Mouse (Mus musculus): Measurements from ENCODE around the gene Opalin. TPM values are rescaled to one million over a fixed set of nuclear protein-coding genes. Genes with fewer than 3 reads are reported as not detected.
A peak's percentile ranks its signal among the peaks of the same experiment; 100 is the strongest.

Gene Opalin
- not detected for total RNA-seq (2021)
- long read RNA-seq, experiment 1: 0 reads
- long read RNA-seq, experiment 2: 0 reads

GRCm38 (mm10) chr19:41076906-41077305 lies at the start of gene Opalin:
TSS of gene Opalin (minus strand) at chr19:41077113.
- DNase-seq: no peak
- Histone ChIP-seq H3K27ac (no peak within 1 kb of the TSS), H3K4me3 (no peak within 1 kb of the TSS)
- intact Hi-C loops (cut with DNase I): no loop called here
- no peak for TF ChIP-seq CTCF (IDR thresholded peaks at IDR 0.05)

- DNase-seq: no peak
- Histone ChIP-seq H3K4me3 (no peak overlapping the region), H3K27ac (no peak overlapping the region)
- TF ChIP-seq CTCF (IDR thresholded peaks at IDR 0.05): no peak
- intact Hi-C loops (cut with DNase I): no loop called here
Observed at GRCm38 (mm10) chr19:41123009-41123408, 46.1 kb upstream of the Opalin start.

- intact Hi-C loops (cut with DNase I): no loop called here
- H3K4me3 ChIP-seq: no peak overlapping the region
Observed at GRCm38 (mm10) chr19:41119924-41120323, 43.0 kb upstream of the Opalin start.

GRCm38 (mm10) chr19:41118346-41118745 lies 41.4 kb upstream of the Opalin start:
- intact Hi-C loops (cut with DNase I): no loop called here

More at GRCm38 (mm10) chr19:41119924-41120323, 43.0 kb upstream of the Opalin start:
- DNase-seq: no peak
- TF ChIP-seq CTCF (IDR thresholded peaks at IDR 0.05): no peak
- no peak overlapping the region for H3K27ac ChIP-seq

DNA sequence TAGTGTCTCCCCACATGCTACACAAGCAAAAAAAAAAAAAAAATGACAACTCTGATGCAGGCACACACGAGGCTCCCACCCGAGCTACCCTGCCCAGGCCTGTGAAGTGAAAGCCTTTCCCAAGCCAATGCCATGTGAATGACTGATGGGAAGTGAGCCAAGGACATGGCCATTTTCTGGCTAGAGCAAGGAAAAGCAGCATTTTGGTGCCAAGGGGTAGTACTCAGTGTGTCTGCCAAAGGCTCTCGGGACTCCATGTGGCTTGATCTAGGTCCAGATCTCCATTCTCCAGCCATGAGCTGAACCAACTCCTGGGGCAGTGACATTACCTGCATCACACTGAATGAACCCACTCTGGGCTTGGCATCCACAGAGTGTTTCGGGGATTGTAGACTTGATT lies 40.4 kb upstream of the Opalin start:
- no peak overlapping the region for H3K4me3 ChIP-seq
- DNase-seq: no peak
- intact Hi-C loops (cut with DNase I): no loop called here
- H3K27ac ChIP-seq: no peak overlapping the region
- no peak for TF ChIP-seq CTCF (IDR thresholded peaks at IDR 0.05)

More at GRCm38 (mm10) chr19:41118346-41118745, 41.4 kb upstream of the Opalin start:
- TF ChIP-seq CTCF (IDR thresholded peaks at IDR 0.05): no peak
- Histone ChIP-seq H3K4me3 (no peak overlapping the region), H3K27ac (no peak overlapping the region)
- no peak for DNase-seq

GRCm38 (mm10) chr19:41114611-41115010 lies 37.7 kb upstream of the Opalin start:
- H3K4me3 ChIP-seq: no peak overlapping the region
- intact Hi-C loops (cut with DNase I): no loop called here

GRCm38 (mm10) chr19:41113911-41114531 lies 37.1 kb upstream of the Opalin start:
- no peak for TF ChIP-seq CTCF (IDR thresholded peaks at IDR 0.05)
- intact Hi-C loops (cut with DNase I): no loop called here
- no peak for DNase-seq
- no peak overlapping the region for H3K27ac ChIP-seq
- no peak overlapping the region for H3K4me3 ChIP-seq

More at GRCm38 (mm10) chr19:41114611-41115010, 37.7 kb upstream of the Opalin start:
- no peak overlapping the region for H3K27ac ChIP-seq
- TF ChIP-seq CTCF (IDR thresholded peaks at IDR 0.05): no peak
- DNase-seq: no peak

- Histone ChIP-seq H3K27ac (no peak overlapping the region), H3K4me3 (no peak overlapping the region)
- intact Hi-C loops (cut with DNase I): no loop called here
- no peak for TF ChIP-seq CTCF (IDR thresholded peaks at IDR 0.05)
- DNase-seq: no peak
Observed at GRCm38 (mm10) chr19:41112609-41113008, 35.7 kb upstream of the Opalin start.

DNA sequence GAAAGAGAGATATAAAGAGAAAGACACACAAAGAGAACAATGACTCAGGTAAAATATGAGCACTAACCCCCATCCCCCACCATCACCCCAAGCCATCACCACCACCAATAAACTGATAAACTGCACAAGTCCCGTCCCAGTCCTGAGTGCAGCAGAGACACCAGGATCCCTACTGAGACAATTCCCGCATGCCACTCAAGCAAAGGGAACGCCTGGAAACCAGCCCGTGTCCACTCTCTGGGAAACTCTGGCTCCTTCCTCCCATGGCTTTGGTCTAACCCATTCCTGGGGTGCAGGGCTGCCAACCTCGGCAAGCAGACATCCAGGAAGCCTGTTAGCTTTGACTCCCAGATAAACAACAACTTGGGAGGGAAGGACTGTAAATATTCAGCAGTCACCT lies 33.1 kb upstream of the Opalin start:
- TF ChIP-seq CTCF (IDR thresholded peaks at IDR 0.05): no peak
- DNase-seq: no peak
- Histone ChIP-seq H3K4me3 (no peak overlapping the region), H3K27ac (no peak overlapping the region)
- intact Hi-C loops (cut with DNase I): loop anchor here (5.0 kb wide), 1 partner anchor 132 kb away; no protein-coding TSS in a partner anchor

GRCm38 (mm10) chr19:41109496-41109895 lies 32.6 kb upstream of the Opalin start:
- Histone ChIP-seq H3K4me3 (no peak overlapping the region), H3K27ac (no peak overlapping the region)
- no peak for TF ChIP-seq CTCF (IDR thresholded peaks at IDR 0.05)
- DNase-seq: peak; percentile 26
- intact Hi-C loops (cut with DNase I): loop anchor here (5.0 kb wide), 1 partner anchor 133 kb away; no protein-coding TSS in a partner anchor

DNA sequence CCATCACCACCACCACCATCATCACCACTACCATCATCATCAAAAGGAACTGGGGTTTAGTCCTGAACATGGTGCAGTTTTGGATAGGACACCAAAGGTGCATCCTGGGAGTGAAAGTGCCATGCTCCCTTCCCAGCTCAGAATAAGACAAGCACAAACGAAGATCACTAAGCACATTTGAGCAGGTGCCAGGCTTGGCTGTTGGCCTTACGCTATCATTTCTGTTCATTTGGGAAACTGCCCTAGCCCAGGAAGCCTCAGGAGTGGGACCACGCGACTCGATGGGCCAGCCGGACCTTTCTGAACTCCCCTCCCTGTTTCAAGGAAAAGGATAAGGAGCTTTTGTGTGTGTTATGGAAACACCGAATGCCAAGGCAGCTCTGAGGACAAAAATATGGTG lies 31.8 kb upstream of the Opalin start:
- Histone ChIP-seq H3K27ac (no peak overlapping the region), H3K4me3 (no peak overlapping the region)
- TF ChIP-seq CTCF (IDR thresholded peaks at IDR 0.05): no peak
- DNase-seq: peak; percentile 44
- intact Hi-C loops (cut with DNase I): loop anchor here (5.0 kb wide), 1 partner anchor 134 kb away; no protein-coding TSS in a partner anchor

DNA sequence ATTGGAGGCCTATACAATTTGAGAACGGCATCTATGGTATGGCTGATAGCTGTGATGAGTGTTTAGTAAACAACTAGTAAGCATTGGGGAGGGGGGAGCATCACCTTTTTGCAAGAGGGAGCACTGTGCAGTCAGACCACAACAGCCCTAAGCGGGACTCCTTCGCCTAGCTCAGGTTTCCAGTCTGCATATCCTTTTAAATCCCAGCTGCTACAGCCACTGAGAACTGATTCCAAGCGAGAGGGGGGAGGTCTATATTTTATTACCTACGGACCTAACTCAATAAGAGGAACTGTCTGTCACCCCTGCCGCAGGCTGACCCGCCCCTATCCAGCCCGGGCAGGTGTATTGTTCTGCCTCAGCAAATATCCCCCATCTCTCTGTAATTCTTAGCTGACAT lies 30.6 kb upstream of the Opalin start:
- no peak for DNase-seq
- intact Hi-C loops (cut with DNase I): loop anchor here (5.0 kb wide), 1 partner anchor 135 kb away; no protein-coding TSS in a partner anchor
- no peak for TF ChIP-seq CTCF (IDR thresholded peaks at IDR 0.05)

GRCm38 (mm10) chr19:41104922-41105321 lies 28.0 kb upstream of the Opalin start:
- no peak for DNase-seq

More for the DNA sequence above, 30.6 kb upstream of the Opalin start:
- Histone ChIP-seq H3K27ac (no peak overlapping the region), H3K4me3 (no peak overlapping the region)

GRCm38 (mm10) chr19:41101390-41101789 lies 24.5 kb upstream of the Opalin start:
- peak; percentile 88 for DNase-seq
- no peak overlapping the region for H3K4me3 ChIP-seq
- no peak overlapping the region for H3K27ac ChIP-seq
- intact Hi-C loops (cut with DNase I): no loop called here
- no peak for TF ChIP-seq CTCF (IDR thresholded peaks at IDR 0.05)

More at GRCm38 (mm10) chr19:41104922-41105321, 28.0 kb upstream of the Opalin start:
- no peak overlapping the region for H3K27ac ChIP-seq
- no peak overlapping the region for H3K4me3 ChIP-seq
- peak; percentile 72 for TF ChIP-seq CTCF (IDR thresholded peaks at IDR 0.05)
- intact Hi-C loops (cut with DNase I): loop anchor here (5.0 kb wide), 1 partner anchor 137 kb away; no protein-coding TSS in a partner anchor
